Mouse (Mus musculus) CD4-positive naive resting alpha-beta T cell, adult 57 days (primary cell): Measurements from ENCODE around the gene 1700019A02Rik. TPM values are rescaled to one million over a fixed set of nuclear protein-coding genes. Genes with fewer than 3 reads are reported as not detected.

Experiments
- total RNA-seq: library from RNA; stranded (reverse); gene quantifications from one replicate; pipeline ENCODE4 v1.2.4, GENCODE M21; 2023

Gene 1700019A02Rik
- not detected for total RNA-seq

DNA sequence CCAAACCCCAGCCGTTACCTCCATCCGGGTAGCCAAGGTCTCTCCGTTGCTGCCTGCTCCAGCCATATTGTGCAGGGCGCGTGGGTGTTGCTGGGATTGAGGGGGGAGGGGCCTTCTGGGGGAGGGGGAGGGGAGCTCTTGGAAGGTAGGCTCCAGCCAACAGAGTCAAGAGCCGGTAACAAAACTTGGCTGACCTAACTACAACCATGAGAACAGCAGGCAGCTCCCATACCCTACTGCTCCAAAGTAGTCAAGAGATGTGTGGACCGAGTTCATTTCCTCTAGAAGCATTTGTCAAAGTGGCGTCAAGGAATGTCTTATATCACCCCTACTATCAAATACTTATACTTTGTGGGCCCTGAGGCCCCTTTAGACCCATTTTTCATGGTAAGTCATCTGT lies at the start of gene 1700019A02Rik:
Gene 1700019A02Rik (minus strand): TSS at position 101 of the 400 bp plus-strand sequence.

Other genes starting within 250 kb of the 1700019A02Rik start
- 1.0 TPM for gene 1700019D03Rik, start 167.5 kb downstream of the 1700019A02Rik start, total RNA-seq
- gene Mstn, start 126.0 kb downstream of the 1700019A02Rik start, total RNA-seq = not detected
- gene Pms1, start 109.4 kb upstream of the 1700019A02Rik start, total RNA-seq = 19.9 TPM
- gene Ormdl1, start 109.5 kb upstream of the 1700019A02Rik start, total RNA-seq = 17.8 TPM
- gene Gm28778, start 109.5 kb upstream of the 1700019A02Rik start, total RNA-seq = not detected
- 9.8 TPM for gene Osgepl1, start 126.0 kb upstream of the 1700019A02Rik start, total RNA-seq
- not detected for gene Asdurf, start 165.0 kb upstream of the 1700019A02Rik start, total RNA-seq
- gene Gm28551, start 165.0 kb upstream of the 1700019A02Rik start, total RNA-seq = 0.24 TPM
- gene Asnsd1, start 165.1 kb upstream of the 1700019A02Rik start, total RNA-seq = 32.4 TPM